Mouse (Mus musculus) thymus, adult 18-20 months (tissue): ENCODE results near the gene Ccdc3.
"Not testable (repeated sequence)": the region's sequence is repeated elsewhere in the genome, so short reads cannot be mapped to it uniquely, and the experiment has no call there.

Experiments
- DNase-seq, 2 experiments: peaks; one replicate each; pipeline ENCODE4 v3.0.0; 2022; ENCODE audit warnings: mixed read lengths in 2 of 2

Gene Ccdc3

GRCm38 (mm10) chr2:5137500-5138286 lies at the start of gene Ccdc3:
Gene Ccdc3 (plus strand): TSS chr2:5137776.
- DNase-seq, result no peak

GRCm38 (mm10) chr2:5090385-5090784 lies 47.2 kb upstream of the Ccdc3 start:
- DNase-seq, result not testable (repeated sequence)

- no peak for DNase-seq
Observed at GRCm38 (mm10) chr2:5094876-5095275, 42.7 kb upstream of the Ccdc3 start.

DNA sequence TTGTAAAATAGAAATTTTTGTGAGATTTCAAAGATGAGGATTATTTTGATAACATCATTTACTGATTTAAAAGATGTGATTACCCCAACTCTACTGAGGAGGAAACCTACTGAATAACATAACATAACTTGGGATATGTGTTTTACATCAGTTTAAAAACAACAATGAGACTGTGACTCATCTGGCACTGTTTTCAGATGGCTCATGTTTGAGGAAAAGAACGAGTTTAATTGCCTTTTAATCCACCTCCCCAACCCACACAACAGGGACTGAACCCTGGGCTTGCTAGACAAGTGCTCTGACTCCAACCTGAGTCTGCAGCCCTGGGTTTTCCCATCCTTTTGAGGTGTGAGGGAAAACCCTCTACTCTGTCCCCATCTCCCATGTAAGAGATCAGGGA lies 42.3 kb upstream of the Ccdc3 start:
- no peak for DNase-seq

DNA sequence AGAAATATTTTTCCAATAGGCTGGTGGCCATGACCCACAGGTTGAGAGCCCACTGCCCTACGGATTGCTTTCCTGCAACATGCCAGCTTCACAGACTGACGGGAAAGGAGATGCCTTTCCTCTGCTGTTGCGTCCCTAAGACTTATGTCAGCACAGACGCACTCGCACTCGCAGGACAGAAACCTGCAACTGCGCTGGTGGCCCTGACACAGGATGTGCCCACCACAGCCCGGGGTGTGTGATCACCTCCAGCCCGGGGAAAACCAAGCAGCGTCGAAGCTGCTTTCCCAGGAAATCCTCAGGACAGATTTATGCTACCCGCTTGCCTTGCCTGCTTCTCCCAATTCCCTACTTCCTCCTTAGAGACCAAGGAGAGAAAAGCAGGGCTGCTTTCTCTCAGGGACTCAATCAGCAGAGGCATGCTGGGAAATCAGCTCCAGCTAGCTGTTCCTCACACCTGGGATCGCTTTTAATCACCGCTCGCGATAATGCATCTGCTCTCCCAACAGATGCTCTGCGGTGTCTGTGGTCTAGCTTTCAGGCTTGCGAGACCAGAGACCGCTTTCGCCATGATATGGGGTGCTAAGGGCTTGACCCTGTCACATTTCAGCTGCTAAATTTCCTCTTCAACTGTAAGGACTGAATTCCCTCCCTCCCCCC lies 39.7 kb upstream of the Ccdc3 start:
- DNase-seq, result no peak

- no peak for DNase-seq
Observed at GRCm38 (mm10) chr2:5099176-5099575, 38.4 kb upstream of the Ccdc3 start.

DNA sequence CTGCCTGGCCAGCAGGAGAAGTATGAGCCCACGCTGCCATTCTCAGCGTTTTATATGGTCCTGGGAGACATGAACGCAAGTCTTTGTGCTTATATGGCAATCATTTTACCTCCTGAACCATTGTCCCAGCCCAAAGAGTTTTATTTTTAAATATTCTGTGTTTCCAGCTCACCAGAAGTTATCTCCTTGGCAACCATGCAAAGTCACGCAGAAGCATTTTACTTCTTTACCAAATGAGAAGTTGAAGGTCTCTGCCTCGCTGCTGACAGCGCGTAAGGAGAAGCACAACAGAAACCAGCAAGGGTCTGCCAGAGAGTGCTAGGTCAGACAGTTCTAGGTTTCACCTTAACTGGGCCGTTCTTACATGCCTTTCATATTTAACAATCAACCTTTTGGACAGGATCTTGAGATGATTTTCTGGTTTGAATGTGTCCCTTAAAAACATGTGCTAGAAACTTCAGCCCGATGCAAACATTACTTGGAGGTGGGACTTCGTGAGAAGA lies 35.8 kb upstream of the Ccdc3 start:
- DNase-seq, result no peak

GRCm38 (mm10) chr2:5102891-5103290 lies 34.7 kb upstream of the Ccdc3 start:
- DNase-seq, result no peak

DNA sequence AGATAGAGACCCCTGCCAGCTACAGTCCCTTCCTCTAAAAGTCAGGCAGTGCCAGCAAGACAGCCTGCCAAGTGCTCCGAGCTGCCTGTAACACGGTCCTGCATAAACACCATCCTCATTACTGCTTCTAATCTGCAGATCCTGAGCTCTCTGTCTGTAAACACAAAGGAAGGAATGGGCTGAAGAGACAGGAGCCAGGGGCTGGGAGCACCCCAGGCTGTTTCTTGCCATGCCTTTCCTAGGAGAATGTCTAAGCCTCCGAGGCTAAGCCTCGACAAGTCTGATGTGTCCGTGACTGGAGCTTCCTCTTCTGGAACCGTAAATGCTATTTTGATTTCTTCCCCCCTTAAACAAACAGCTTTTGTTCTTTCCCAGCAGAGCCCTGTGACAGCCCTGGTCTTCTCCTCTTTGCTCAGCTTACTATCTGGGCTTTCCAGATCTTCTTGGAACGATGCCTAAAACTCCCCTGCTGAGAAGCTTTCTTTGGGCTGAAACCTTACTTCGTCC lies 24.7 kb upstream of the Ccdc3 start:
- no peak for DNase-seq

GRCm38 (mm10) chr2:5114386-5114785 lies 23.2 kb upstream of the Ccdc3 start:
- no peak for DNase-seq

DNA sequence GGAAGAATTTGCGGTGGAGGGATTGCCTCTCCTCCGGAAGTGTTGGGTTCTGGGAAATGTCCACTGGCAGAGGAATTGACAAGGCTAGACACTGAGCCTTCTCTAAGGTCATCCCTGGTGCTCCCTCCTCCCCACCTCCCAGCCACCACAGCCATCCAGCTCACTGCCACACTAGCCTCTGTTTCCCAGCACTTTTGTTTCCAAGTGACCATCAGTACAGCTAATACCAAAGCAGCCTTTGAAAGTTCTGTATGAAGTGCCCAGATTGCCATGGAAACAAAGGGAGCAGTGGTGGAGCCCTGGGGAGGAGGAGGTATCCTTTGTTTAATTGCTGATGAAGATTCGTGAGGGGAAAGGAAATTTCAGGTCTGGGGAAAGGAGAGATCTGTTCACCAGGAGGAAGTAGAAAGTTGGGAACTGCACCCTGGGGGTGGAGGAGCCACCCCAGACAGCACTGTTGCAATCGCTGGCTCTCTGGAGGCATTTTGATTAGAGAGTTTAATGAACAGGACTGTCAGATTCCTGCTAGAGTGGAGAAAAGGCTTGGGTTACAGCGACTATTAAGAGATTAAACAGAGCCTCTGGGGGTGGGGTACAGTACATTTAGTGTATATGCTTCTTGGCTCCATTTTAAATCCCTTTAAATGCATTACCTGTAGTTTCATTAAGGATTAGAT lies 20.6 kb upstream of the Ccdc3 start:
- DNase-seq, result no peak

DNA sequence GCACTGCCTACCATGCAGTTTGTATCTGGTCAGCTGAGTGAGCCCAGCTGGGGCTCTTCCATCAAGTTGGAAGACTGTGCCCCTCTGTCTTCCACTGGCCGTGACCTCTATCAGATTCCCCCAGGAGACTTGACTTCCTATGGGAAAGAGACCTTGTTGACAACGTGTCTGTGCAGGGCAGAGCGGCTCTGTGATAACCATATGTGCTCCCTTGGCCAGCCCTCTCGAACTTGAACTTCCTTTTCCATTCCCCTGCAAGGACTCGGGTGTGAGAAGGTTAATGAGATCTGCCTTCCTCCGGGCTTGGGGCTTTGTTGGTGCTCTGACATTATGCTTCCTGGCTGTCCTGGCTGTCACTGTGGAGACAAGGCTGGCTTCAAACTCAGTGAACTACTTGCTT lies 12.1 kb upstream of the Ccdc3 start:
- DNase-seq, result no peak

DNA sequence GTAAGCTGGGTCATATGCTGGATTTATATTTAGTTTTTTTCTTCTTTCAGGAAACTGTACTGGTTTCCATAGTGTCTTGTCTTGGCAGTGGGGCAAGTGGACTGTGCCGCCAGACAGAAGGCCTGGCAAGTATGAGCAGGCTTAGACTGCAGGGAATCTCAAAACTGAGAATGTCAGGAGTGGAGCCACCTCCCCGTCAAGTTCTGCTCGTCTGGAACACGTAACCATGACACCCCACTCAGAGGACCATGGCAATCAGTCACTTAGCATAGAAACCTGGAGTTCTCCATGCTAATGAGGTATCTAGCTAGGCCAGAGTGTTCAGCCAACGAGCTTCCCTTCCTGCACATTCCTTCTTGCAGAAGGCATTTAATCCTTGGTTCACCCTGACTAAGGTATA lies 10.2 kb upstream of the Ccdc3 start:
- DNase-seq, result no peak

DNA sequence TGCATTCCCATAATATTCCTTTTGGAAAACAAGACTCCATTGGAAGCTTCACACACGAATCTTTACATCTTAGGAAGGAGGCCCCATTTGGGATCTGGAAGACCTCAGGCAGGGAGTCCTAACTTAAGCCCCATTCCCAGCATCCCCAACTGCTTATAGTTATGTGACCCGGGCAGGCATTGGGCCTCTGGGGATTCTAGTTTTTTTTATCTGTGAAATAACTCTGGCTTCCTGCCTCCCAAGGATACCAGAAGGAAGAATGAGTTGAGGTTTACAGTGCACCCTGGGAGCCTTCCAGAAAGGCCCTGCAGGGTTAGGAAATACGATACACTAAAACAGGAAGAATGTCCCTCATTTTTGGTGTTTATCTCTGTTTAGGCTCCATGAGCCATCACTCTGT lies 8.5 kb upstream of the Ccdc3 start:
- no peak for DNase-seq

GRCm38 (mm10) chr2:5132046-5132445 lies 5.5 kb upstream of the Ccdc3 start:
- DNase-seq, result no peak

- DNase-seq, result no peak
Observed at GRCm38 (mm10) chr2:5134959-5135743, 2.4 kb upstream of the Ccdc3 start.

DNA sequence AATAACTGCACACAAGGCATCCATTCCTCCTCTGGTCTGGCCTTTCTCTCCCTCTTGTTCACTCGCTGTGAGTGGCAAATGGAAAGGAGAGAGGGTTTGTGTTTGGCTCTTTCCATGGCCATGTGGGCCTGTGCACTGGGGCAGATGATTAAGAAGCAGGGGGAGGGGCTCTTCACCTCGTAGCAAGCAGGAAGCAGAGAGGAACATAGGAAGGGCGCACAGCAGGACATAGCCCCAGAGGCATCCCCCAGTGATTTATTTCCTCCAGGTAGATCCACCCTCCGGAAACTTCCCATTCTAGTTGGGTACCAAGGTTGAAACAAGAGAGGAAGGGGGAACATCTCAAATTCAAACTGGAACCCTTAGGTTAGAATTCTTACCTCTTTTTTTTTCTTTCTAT lies 2.4 kb downstream of the Ccdc3 start:
- no peak for DNase-seq

DNA sequence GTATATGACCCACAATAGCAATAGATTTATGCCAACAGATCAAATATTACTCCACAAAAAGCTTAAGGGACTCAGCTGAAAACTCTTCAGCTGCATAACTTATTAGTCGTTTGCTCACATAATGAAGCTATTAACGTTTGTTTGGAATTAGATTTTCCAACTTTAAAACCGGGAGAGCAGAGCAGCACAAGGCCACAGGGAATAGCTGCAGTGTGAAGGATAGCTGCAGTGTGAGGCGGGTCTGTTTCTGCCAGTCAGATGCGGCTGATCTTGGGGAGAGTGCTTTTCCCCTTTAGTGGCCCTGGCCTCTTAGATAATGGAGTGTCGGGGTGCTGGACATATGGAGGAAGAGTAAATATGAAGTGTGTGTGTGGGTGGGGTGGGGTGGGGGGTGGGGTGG lies 6.9 kb downstream of the Ccdc3 start:
- no peak for DNase-seq

DNA sequence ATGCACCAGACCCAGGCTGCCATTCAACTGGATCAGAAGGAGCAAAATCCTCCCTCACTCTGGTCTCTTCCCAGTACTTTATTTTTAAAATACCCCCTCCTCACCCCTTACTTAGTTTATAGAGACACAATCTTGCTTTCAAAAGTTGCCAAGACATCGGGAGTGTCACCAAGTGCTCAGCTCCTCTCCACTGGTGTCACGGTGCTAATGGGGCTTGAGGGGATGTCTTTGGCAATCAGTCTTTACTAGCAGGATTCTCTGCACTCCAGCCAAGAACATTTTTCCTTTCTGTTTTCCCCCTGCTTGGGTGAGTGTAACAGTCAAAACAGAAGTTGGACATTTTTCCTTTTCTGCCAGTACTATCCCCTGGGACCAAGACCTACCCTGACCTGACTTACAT lies 10.3 kb downstream of the Ccdc3 start:
- no peak for DNase-seq

- DNase-seq, result no peak
Observed at GRCm38 (mm10) chr2:5154711-5155110, 17.1 kb downstream of the Ccdc3 start.

DNA sequence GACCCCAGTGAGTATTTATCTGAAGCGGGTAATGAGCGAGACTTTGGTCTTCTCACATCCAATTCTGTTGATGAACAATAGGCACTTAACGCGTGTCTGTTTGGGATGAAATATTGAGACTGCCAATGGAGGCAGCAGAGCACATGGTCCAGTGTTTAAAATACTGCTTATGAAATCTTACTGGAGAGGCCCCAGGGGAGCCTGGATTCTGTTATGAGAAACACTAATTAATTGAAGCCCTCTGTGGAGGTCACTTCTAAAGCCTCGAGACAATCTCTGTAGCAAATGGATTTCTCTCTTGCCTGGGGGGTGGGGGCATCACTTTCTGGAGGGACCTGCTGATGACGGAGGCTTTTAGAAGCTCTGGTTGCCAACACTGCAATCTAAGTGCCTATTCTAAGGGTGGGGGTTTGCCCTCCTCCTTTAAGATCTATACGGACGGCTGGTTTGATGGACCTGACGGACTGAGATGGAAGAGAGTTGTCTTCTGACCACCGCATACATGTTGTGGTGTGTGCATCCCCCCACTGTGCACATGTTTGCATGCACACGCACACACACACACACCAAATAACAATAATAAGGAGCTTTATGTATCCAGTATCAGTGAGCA lies 22.8 kb downstream of the Ccdc3 start:
- DNase-seq, result no peak

- DNase-seq, result no peak
Observed at GRCm38 (mm10) chr2:5161002-5161745, 23.6 kb downstream of the Ccdc3 start.
